Mouse (Mus musculus) 3T3-L1 (cell line): ENCODE measurements around the gene Mrtfb.

Experiments
- DNase-seq: peaks from one replicate; pipeline ENCODE4 v3.0.0-alpha.2; 2015; ENCODE audit warnings: low read depth, low spot score

Gene Mrtfb

DNA sequence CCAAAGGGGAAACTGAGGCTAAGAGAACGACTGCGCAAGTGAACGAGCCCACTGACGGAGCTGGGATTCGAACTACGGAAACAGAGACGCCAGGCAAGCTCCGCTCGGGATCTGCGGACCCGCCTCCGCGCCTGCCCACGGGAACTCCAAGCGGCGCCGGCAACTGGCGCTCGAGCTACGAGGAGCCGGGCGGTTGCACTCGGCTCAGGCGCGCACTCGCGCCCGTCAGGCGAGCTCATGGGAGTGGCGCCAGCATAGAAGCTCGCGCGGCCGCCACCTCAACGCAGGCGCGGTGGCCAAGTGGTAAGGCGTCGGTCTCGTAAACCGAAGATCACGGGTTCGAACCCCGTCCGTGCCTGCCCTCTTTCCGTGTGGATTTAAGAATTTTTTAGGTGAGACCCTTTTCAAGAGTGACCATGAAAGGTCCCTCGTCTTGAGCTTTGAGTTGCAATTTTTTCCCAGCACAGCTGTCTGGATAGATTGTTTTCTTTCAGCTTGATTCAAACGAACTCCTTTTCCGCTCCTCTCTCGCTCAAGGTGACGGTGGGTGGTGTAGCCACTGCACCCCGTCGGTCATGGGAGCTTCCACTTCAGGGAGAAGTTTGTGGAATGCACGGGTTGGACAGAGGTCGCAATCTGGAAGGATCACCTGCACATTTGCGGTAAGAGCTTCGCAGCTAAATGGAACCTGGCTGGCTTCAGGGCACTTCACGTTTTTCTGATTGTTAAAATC lies 180.9 kb downstream of the Mrtfb start:
- peak; percentile 94 for DNase-seq

DNA sequence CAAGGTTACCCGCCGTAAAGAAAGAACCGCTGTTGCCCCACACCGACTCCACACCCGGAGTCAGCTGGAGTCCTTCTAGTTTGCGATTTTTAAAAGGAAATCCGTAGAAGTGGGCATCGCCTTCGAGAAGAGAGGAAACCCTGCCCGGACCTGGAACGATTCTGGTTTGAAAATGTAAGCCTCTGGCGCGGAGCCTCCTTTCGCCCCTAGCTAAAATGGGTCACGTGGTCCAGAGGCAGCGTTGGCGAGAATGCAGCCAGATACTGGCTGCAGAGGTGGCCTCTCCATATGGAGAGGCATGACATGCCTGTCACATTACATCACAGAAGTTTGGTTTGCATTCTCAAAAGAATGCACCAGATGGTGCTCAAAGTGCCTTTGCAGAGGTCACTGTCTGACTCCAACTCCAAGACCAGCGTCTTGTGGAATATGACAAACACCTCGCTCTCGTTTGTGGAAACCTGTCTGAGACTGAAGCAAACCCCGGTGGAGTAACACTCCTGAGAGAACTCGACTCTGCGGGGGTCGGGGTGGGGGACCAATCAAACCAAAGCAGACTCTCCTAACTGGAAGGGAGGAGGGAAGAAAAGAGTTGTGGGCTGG lies 181.6 kb downstream of the Mrtfb start:
- DNase-seq: peak; percentile 95

DNA sequence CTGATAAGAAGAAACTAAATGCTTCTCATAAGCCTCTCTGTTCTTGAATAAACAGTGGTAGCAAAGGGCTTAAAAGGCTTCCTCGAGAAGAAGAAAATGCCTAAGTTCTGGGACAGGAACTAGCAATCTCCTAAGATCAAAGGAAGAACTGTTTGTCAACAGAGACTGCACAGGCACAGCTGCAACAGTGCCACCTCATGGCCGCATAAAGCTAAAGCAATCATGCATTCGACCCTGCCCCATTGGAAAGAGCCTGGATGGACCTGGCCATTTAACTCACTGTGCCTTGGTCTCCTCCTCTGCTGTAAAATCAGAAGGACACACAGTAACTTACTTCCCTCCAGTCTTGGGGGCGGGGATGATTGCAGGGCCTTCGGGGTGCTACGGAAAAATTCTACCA lies 184.2 kb downstream of the Mrtfb start:
- DNase-seq: peak; percentile 81

DNA sequence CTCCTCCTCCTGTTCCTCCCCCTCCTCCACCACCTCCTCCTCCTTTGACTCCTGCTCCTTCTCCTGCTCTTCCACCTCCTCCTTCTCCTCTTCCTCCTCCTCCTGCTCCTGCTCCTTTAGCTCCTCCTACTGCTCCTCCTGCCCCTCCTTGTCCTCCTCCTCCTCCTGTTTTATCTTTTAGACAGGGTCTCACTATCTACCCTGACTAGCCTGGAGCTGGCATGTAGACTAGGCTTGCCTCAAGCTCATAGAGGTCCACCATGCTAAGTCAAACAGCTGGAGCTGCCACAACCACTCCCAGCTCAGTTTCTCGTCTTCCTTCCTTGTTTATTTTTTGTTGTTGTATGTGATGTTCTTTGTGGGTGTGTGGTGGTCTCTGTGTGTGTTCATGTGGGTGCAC lies 187.5 kb downstream of the Mrtfb start:
- no peak for DNase-seq

GRCm38 (mm10) chr16:13445461-13445860 lies 189.2 kb downstream of the Mrtfb start:
- no peak for DNase-seq

DNA sequence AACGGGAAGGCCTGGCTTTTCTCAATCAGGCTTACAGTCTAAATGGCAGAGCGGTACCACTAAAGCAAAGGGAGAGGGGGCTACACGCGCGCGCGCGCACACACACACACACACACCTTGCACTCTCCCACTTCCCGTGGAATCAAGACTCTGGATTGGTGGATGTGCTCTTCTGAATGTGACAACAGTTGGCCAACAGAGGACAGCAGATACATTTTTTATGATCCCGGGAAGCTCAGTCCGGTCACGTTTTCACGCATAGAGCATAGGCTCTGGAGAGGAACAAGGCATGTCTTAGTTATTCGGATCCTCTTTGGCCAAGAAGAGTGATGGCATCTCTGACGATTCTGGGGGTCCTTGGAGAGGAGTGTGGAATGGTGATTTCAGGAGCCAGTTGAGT lies 190.2 kb downstream of the Mrtfb start:
- peak; percentile 70 for DNase-seq

- DNase-seq: no peak
Measured at GRCm38 (mm10) chr16:13446971-13447283, 190.6 kb downstream of the Mrtfb start.

- peak; percentile 44 for DNase-seq
Measured at GRCm38 (mm10) chr16:13447284-13448050, 191.2 kb downstream of the Mrtfb start.

GRCm38 (mm10) chr16:13448051-13448705 lies 191.9 kb downstream of the Mrtfb start:
- no peak for DNase-seq

DNA sequence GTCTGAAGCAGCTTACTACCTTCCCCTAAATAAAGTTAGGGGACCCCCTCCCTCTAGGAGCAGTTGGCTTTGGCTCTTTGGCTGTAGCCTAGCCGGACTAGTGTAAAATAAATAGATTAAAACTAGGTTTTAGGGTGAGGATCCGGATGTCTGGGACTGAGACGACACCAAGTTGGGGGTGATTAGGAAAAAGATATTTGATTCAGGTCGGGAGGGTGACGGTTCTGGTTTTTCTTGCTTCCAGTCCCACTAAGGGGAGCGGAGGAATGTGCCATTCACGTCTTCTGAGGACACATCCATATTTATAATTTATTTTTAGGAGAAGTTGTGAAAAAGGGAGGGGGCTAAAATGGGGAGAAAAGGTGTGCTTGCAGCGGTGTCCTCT lies 192.4 kb downstream of the Mrtfb start:
- no peak for DNase-seq

DNA sequence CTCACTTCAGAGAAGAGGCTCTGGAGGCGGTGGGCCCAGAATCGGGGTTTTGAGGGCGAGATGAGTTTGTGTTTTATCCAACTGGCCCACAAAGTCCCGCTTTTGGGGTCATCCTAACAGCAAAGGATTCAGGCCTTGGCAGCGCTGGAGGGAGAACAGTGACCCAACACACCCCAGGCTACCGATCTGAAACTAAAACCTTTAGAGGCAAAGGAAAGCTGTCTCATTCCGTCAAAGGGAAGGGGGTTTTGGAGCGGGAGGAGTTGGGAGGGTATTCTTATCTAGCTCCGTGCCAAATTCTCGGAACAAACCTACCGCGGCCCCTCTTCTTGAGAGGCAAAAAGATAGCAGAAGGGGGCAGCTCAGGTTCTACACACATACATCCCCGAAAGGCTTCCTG lies 193.2 kb downstream of the Mrtfb start:
- DNase-seq: no peak

- DNase-seq: no peak
Measured at GRCm38 (mm10) chr16:13450831-13451230, 194.6 kb downstream of the Mrtfb start.

DNA sequence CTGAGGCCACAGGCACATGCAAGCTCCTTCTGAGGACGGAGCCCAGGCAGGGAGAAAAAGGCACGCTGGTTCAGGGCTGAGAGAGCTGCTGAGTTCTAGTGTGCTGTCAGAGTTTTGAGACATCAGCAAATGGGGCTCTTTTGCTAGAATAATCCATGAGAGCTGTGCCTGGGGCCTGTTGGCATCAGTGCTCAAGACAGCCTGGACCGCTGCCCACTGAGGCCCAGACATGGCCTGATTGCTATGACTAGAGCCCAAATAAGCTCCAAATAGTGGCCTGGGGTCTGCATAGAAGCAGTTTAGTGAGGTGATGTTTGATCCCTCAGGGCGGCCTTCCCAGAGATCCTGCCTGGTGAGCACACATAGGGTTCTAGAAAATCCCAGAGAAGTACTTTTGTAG lies 195.7 kb downstream of the Mrtfb start:
- DNase-seq: peak; percentile 29

GRCm38 (mm10) chr16:13452661-13453060 lies 196.4 kb downstream of the Mrtfb start:
- DNase-seq: peak; percentile 47

DNA sequence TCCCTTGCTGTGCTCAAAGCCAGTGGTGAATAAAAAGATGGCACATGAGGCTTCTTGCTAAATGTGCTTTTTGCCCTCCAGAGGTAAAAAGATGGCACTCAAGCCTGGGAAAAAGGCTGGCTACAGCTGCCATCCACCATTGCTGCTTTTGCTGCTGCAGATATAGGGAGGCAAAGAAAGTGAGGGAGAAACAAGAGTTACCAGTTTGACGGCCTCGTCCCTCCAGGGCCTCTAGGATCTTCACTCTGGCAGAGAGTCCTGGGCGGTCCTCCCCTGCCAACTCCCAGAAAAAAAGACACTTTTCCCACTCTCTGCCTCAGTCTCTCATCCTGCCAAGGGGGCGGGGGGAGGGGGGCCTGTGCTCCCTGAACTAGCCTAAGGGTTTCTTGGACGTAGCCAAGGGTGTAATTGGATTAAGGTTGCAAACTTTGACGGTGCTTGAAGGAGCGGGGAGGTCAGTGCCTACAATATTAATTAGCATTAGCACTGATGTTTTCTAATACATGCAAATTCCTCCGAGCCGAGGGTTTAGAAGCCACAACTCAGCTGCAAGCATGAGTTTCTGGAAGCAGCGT lies 197.8 kb downstream of the Mrtfb start:
- no peak for DNase-seq

DNA sequence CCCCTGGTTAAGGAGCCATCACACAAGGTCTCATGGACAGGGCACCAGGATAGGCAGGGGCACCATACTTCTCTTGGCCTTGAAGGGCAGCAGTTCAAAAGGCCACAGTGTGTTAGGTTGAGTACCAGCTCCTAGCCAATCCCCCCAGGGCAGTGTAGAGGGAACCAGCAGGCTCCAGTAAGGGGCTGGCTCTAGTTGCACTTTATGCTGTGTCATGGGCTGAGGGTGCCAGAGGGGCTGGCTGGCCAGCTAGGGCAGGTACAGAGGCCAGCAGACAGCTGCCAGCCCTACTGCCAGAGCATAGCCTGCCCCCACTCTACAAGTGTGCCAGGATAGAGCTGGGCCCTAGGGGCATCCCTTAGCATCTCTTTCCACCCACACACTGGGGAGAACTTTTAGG lies 199.3 kb downstream of the Mrtfb start:
- DNase-seq: peak; percentile 42

DNA sequence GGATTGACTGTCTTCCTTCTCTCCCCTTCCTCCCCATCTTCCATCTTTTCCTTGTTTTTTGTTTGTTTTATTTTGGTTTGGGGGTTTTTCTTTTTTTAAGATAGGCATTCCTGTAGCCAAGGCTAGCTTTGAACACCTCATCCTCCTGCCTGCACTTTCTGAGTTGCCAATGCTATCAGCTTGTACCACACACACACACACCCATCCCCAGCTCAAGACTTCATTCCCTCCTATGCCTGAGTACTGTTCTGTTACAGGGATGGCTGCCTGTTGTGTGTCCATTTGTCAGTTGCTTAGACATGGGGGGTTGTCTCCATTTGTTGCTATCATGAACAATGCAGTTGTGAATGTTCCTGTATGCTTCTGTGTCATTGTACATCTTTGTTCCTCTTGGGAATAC lies 202.3 kb downstream of the Mrtfb start:
- DNase-seq: no peak

DNA sequence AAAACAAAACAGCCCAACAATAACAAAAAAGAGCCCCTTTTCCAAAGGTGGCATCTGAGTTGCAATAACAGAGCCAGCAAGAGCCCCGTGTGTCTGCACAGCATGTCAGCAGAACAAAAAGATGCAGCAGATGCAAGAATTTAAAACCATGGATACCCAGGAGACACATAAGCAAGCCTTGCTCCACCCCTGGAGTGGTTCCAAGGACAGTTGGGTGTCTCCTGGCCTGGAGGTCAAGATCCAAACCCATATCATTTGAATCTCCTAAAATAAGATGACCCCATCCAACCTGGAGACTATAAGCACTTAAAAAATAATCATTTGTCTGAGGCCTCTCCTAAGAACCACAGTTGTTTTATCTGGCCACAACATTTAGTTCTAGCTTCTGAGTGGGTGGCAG lies 203.8 kb downstream of the Mrtfb start:
- DNase-seq: no peak

GRCm38 (mm10) chr16:13460777-13461408 lies 204.6 kb downstream of the Mrtfb start:
- no peak for DNase-seq

DNA sequence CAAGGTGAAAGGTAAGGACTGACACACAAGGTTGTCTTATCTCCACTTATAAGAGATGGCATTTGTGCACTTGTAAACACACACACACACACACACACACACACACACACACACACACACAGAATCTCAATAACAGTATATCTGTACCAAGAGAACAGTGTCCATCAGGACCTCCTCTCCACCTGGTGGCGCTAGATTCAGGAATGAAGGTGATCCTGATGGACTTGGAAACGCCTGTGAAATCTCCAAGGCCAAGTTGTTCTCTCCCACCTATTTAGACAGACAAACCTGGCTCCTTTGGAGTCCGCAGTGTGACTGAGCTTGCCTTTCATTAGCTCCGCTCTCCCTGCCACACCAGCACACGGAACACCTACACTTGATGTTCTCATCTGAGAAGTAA lies 208.4 kb downstream of the Mrtfb start:
- DNase-seq: no peak
